Mouse (Mus musculus) neural tube, embryonic 11.5 days (tissue): ENCODE results near the gene Pdss2. TPM values are rescaled to one million over a fixed set of nuclear protein-coding genes. Genes with fewer than 3 reads are reported as not detected.

Experiments used
- ATAC-seq: fragments of 200-750 bp; cut with Nextera tagmentation; 2 replicates; pipeline ENCODE4 v1.8.0; 2017; ENCODE audit warnings: moderate number of reproducible peaks, mild to moderate bottlenecking, moderate TSS enrichment, moderate library complexity; ENCODE audit not compliant: insufficient read depth, low FRiP score, low TSS enrichment
- DNase-seq: peaks from one replicate; pipeline ENCODE4 v3.0.0-alpha.2; 2015; ENCODE audit warnings: low spot score
- H3K27ac ChIP-seq: fragments of 300-500 bp; sonication (generic); 2 replicates; pipeline ENCODE4 v1.5.1; 2014; ENCODE audit warnings: low read depth, mild to moderate bottlenecking, low read length
- H3K27me3 ChIP-seq: fragments of 300-500 bp; sonication (generic); 2 replicates; pipeline ENCODE4 v1.6.1; 2014; ENCODE audit warnings: mild to moderate bottlenecking, low read length, mixed read lengths; ENCODE audit not compliant: control insufficient read depth, insufficient read depth
- H3K36me3 ChIP-seq: fragments of 300-500 bp; sonication (generic); 2 replicates; pipeline ENCODE4 v1.6.1; 2014; ENCODE audit warnings: mild to moderate bottlenecking, low read length, moderate library complexity, mixed read lengths; ENCODE audit not compliant: control insufficient read depth, insufficient read depth
- H3K4me1 ChIP-seq: fragments of 300-500 bp; sonication (generic); 2 replicates; pipeline ENCODE4 v1.6.1; 2014; ENCODE audit warnings: low read length, mixed read lengths; ENCODE audit not compliant: control insufficient read depth, insufficient read depth
- H3K4me2 ChIP-seq: fragments of 300-500 bp; sonication (generic); 2 replicates; pipeline ENCODE4 v1.6.1; 2014; ENCODE audit warnings: low read depth, mild to moderate bottlenecking, moderate library complexity
- H3K4me3 ChIP-seq: fragments of 300-500 bp; sonication (generic); 2 replicates; pipeline ENCODE4 v1.5.1; 2014; ENCODE audit warnings: low read depth, low read length
- H3K9ac ChIP-seq: fragments of 300-500 bp; sonication (generic); 2 replicates; pipeline ENCODE4 v1.6.1; 2014; ENCODE audit warnings: mild to moderate bottlenecking, low read length
- H3K9me3 ChIP-seq: fragments of 300-500 bp; sonication (generic); 2 replicates; pipeline ENCODE4 v1.6.1; 2016; ENCODE audit warnings: low read length; ENCODE audit not compliant: control insufficient read depth
- WGBS: fragments of 180-500 bp; shearing (Covaris S2); extraction: QIAGEN DNeasy Blood & Tissue Kit; methylation state at CpG from one replicate; pipeline ENCODE4 v1.1.7; 2014; 5-methylcytosine and 5-hydroxymethylcytosine counted together
- polyA plus RNA-seq: library from polyadenylated mRNA; unstranded; fragments of >200 nt; fragmentation: Nextera tagmentation; extraction: Ambion mirVana; gene quantifications from 2 replicates; pipeline ENCODE4 v1.2.1, GENCODE M21; 2014

Pdss2 gene
- polyA plus RNA-seq, 1 experiment from 2014 or later = 12.9 TPM

DNA sequence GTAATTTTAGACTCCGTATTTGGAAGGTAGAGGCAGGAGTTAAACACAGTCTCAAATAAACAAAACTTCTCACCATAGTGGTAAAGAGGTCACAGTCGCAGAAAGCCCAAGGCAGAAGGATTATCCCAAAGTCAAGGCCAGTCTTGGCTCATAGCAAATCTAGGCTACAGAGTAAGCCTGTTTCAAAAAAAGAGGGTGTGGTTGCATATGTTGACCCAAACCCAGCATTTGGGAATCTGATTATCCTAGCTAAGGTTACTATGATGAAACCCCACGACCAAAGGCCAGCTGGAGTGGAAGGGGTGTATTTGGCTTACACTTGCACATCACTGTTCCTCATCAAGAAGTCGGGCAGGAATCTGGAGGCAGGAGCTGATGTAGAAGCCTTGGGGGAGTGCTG, 267.0 kb downstream of the Pdss2 start:
- H3K4me3 ChIP-seq = no peak overlapping the region
- WGBS = 80% methylated on average over 4 of the region's 4 CpGs
- H3K4me2 ChIP-seq = no peak overlapping the region
- no peak for DNase-seq
- no peaks in the 10 kb centered on the region for H3K27me3 ChIP-seq
- H3K36me3 ChIP-seq = no peaks in the 10 kb centered on the region; the same call in 1 of the 2 replicates
- H3K9me3 ChIP-seq = no peaks in the 10 kb centered on the region
- peaks cover 5% of the 10 kb centered on the region; the same call in 1 of the 2 replicates for H3K4me1 ChIP-seq
- no peak overlapping the region for H3K27ac ChIP-seq
- no peak for ATAC-seq
- no peak overlapping the region for H3K9ac ChIP-seq

DNA sequence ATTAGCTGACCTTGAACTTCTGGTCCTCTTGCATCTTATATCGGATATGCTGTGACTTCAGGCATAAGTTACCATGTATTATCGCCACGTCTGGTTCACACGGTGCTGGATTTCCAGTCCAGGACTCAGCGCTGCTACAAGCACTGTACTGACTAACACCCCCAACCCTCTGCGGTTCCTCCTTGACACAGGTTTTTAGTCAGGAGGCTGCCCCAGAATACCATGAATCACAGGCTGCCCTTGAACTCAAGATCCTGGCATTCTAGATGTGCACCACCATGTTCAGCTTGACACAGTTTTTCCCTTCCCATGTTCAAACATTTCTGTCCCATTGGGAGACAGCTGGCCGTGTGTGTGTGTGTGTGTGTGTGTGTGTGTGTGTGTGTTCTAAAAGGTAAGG, 267.9 kb downstream of the Pdss2 start:
- H3K27ac ChIP-seq = no peak overlapping the region
- WGBS = 89% methylated on average over 7 of the region's 7 CpGs
- H3K4me2 ChIP-seq = no peak overlapping the region
- ATAC-seq (no peak), DNase-seq (no peak)
- H3K27me3 ChIP-seq = no peaks in the 10 kb centered on the region
- H3K9ac ChIP-seq = no peak overlapping the region
- H3K4me3 ChIP-seq = no peak overlapping the region
- peaks cover 5% of the 10 kb centered on the region; the same call in 1 of the 2 replicates for H3K4me1 ChIP-seq
- no peaks in the 10 kb centered on the region for H3K9me3 ChIP-seq
- no peaks in the 10 kb centered on the region; the same call in 1 of the 2 replicates for H3K36me3 ChIP-seq

DNA sequence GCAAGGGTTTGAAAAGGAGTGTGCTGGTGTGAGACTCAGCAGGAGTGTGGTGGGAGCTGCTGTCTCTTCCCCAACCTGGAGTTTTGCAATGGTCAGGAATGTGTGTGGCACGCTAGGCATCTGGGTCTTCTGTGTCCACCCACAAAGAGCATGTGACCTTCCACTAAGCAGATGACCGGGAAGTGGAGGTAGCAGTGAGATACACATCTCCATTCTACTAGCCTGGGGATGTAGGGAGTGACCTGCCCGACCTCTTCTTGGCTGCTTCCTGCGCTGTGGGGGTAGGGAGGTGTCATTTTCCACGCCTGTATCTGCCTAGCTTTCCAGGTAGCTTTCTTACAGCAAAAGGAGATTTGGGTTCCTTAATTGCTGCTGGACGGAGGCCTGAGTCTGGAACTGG, 268.3 kb downstream of the Pdss2 start:
- 54% methylated on average over 6 of the region's 6 CpGs for WGBS
- no peak overlapping the region for H3K4me2 ChIP-seq
- no peak for DNase-seq
- ATAC-seq = no peak
- H3K36me3 ChIP-seq = no peaks in the 10 kb centered on the region; the same call in 1 of the 2 replicates
- no peak overlapping the region for H3K4me3 ChIP-seq
- no peak overlapping the region for H3K9ac ChIP-seq
- no peak overlapping the region for H3K27ac ChIP-seq
- peaks cover 5% of the 10 kb centered on the region; the same call in 1 of the 2 replicates for H3K4me1 ChIP-seq
- no peaks in the 10 kb centered on the region for H3K27me3 ChIP-seq
- no peaks in the 10 kb centered on the region for H3K9me3 ChIP-seq

DNA sequence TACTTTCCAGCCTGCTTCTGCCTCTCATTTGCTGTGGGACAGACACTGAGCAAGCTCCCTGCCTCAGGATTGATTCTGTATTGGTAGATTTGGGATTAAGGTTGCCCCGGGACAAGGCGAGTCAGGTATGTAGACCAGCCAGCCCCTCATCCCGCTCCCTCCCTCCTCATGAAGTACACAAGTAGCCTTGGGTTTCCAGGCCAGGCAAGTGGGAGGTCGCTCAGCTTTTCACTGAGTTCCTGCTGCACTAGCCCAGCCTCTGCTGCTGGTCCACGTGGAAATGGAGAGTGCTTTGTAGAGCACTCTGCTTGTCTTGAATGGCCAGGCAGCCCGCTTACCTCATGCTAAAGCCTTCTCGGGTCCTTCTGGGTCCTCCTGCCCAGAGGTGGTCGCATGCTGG, 268.7 kb downstream of the Pdss2 start:
- ATAC-seq = no peak
- no peak overlapping the region for H3K4me2 ChIP-seq
- peaks cover 5% of the 10 kb centered on the region; the same call in 1 of the 2 replicates for H3K4me1 ChIP-seq
- no peak overlapping the region for H3K27ac ChIP-seq
- H3K36me3 ChIP-seq = no peaks in the 10 kb centered on the region; the same call in 1 of the 2 replicates
- WGBS = 72% methylated on average over 8 of the region's 8 CpGs
- no peaks in the 10 kb centered on the region for H3K27me3 ChIP-seq
- H3K9ac ChIP-seq = no peak overlapping the region
- no peak for DNase-seq
- no peaks in the 10 kb centered on the region for H3K9me3 ChIP-seq
- H3K4me3 ChIP-seq = no peak overlapping the region

DNA sequence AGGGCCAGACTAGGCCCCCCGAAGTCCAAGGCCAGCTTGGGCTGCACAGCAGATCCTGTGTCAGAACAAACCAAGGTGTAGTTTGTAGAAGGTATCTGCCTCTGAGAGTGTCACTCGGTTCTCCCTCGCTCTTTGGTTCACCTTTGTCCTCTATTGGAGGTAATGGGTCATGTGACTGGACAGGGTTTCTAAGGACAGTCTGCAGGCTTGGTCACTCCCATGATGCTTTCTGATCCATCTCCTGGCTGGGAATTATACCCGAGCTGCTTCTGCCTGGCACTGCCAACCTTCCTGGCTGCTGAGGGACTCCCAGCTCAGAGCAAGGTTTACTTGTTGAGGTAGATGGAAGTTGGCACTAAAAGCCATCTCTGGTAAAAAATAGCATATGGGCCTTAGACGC, 269.6 kb downstream of the Pdss2 start:
- DNase-seq = no peak
- Histone ChIP-seq H3K36me3 (peaks cover 6% of the 10 kb centered on the region), H3K4me1 (peaks cover 5% of the 10 kb centered on the region; the same call in 1 of the 2 replicates), H3K4me3 (no peak overlapping the region), H3K27me3 (no peaks in the 10 kb centered on the region), H3K9ac (no peak overlapping the region), H3K4me2 (no peak overlapping the region), H3K9me3 (no peaks in the 10 kb centered on the region), H3K27ac (no peak overlapping the region)
- no peak for ATAC-seq
- 86% methylated on average over 5 of the region's 5 CpGs for WGBS

DNA sequence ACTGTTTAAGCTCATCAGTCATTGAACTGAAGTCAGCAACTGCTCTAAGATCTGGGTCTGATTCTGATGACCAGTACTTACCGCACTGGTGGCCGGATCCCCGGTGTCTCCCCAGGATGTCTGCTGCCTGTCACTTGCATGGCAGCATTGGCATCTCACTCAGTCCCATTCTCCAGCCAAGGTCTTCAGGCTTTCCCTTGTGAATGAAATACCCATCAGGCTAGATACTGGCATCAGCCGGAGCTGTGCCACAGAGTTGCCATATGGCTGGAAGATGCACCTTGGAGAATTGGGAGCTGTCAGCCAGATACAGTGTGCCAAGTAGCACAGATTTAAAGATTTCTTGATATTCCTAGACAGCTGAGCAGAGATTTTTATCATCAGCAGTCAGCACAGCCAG, 281.3 kb downstream of the Pdss2 start:
- WGBS = 90% methylated on average over 4 of the region's 4 CpGs
- Histone ChIP-seq H3K27ac (no peak overlapping the region), H3K9me3 (no peaks in the 10 kb centered on the region), H3K27me3 (no peaks in the 10 kb centered on the region), H3K36me3 (peaks cover 11% of the 10 kb centered on the region), H3K9ac (no peak overlapping the region), H3K4me2 (no peak overlapping the region), H3K4me3 (no peak overlapping the region), H3K4me1 (no peaks in the 10 kb centered on the region)
- ATAC-seq = no peak
- DNase-seq = no peak

DNA sequence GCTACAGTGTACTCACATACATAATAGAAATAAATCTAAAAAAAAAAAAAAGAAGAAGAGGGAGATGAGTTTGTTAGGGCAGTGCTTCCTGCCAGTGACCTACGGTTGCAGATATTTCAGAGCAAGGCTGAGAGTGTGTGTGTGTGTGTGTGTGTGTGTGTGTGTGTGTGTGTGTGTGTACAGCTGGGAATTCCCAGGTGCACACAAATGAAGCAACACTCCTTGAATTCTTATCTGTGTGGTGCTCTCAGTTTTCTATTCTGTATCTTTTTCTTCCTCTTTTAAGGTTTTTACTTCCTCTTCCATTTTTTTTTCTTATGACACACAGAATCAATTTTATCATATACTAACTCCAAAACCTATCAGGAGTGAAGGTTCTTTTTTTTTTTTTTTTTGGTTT, 283.0 kb downstream of the Pdss2 start:
- Histone ChIP-seq H3K9ac (no peak overlapping the region), H3K36me3 (peaks cover 2% of the 10 kb centered on the region), H3K9me3 (no peaks in the 10 kb centered on the region), H3K4me3 (no peak overlapping the region), H3K27me3 (no peaks in the 10 kb centered on the region), H3K27ac (no peak overlapping the region), H3K4me2 (no peak overlapping the region), H3K4me1 (no peaks in the 10 kb centered on the region)
- no peak for DNase-seq
- WGBS = 87% methylated on average over 1 of the region's 1 CpGs
- no peak for ATAC-seq

DNA sequence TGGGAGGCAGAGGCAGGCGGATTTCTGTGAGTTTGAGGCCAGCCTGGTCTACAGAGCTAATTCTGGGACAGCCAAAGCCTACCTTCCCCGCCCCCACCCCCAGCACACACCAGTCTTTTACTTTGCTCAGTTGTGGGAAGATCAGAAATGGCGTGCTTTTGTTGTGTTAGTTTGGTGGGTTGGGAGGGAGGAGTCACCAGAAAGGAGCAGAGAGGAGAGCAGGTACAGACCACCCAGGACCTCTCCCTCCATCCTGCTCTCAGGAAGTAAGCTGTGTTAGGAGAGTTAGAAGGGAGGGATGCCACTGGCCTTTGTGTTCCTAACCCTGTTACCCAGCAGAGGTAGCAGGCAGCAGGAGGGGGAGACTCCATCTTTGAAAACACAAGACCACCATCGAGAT, 285.8 kb downstream of the Pdss2 start:
- H3K27me3 ChIP-seq = no peaks in the 10 kb centered on the region
- H3K4me3 ChIP-seq = no peak overlapping the region
- H3K27ac ChIP-seq = no peak overlapping the region
- peaks cover 13% of the 10 kb centered on the region for H3K36me3 ChIP-seq
- DNase-seq (no peak), ATAC-seq (no peak)
- no peaks in the 10 kb centered on the region for H3K4me1 ChIP-seq
- no peak overlapping the region for H3K9ac ChIP-seq
- 66% methylated on average over 4 of the region's 4 CpGs for WGBS
- H3K9me3 ChIP-seq = no peaks in the 10 kb centered on the region
- no peak overlapping the region for H3K4me2 ChIP-seq

DNA sequence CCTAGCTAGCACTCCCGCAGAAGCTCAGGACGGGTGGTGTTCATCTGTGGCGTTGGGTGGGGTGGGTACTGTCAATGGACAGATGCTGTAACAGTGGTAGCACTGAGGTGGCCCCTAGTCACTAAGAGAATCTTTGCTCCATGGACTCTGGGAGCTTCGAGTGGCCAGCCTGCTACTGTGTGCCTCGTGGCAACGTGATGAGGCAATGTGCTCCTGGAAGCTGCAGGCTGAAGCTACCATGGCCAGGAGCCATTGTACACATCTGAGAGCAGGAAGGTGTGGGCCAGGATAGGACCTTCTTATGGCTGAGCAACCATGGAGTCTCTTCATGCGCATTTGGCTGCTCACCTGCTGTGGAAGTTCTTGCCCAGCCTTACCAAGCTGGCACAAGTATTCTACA, 287.9 kb downstream of the Pdss2 start:
- H3K4me2 ChIP-seq = no peak overlapping the region
- no peaks in the 10 kb centered on the region for H3K4me1 ChIP-seq
- ATAC-seq (no peak), DNase-seq (no peak)
- no peak overlapping the region for H3K27ac ChIP-seq
- no peak overlapping the region for H3K4me3 ChIP-seq
- H3K9me3 ChIP-seq = no peaks in the 10 kb centered on the region
- no peaks in the 10 kb centered on the region for H3K27me3 ChIP-seq
- H3K36me3 ChIP-seq = peaks cover 12% of the 10 kb centered on the region
- no peak overlapping the region for H3K9ac ChIP-seq
- WGBS = 95% methylated on average over 7 of the region's 7 CpGs
